Mouse (Mus musculus) liver, adult 2 months (tissue): ENCODE results near the gene Rad1.

ENCODE experiments used
- CTCF ChIP-seq: fragments of 200-500 bp; IDR thresholded peaks from 2 replicates; pipeline ENCODE4 v1.5.1; 2011; ENCODE audit warnings: low read depth, low read length, control low read depth
- POLR2A ChIP-seq: fragments of 200-500 bp; IDR thresholded peaks from 2 replicates; pipeline ENCODE4 v1.6.1; 2011; ENCODE audit warnings: low read length, control low read depth; ENCODE audit not compliant: insufficient read depth; ENCODE audit errors: extremely low read depth

- TF ChIP-seq CTCF (no peak), POLR2A (no peak)
Observed at GRCm38 (mm10) chr15:10515166-10515565, 29.3 kb downstream of the Rad1 start.
